ENCODE assay signal across 23 mouse cellular contexts in genomic region chr17:87620016-87620415, GRCm38 (mm10). TPM values are rescaled to one million over a fixed set of nuclear protein-coding genes. Genes with fewer than 3 reads are reported as not detected.
A peak's percentile ranks its signal among the peaks of the same experiment; 100 is the strongest.
DNase-seq lines count a peak whose midpoint lies in the region; ATAC-seq and TF ChIP-seq lines count a peak whose summit lies in the region.
"Had no signal": no experiment of that assay in that cellular context is flagged by ENCODE, and none has a peak within 500 bp of the region (broad histone marks: within the 10 kb centered on the region; RNA-seq: fewer than 3 reads in every experiment).

No protein-coding gene starts in this region.

- H3K27me3 ChIP-seq in testis, adult 2 months (ENCODE audit: control insufficient read depth, insufficient read depth, low read length), result no peaks in the 10 kb centered on the region
- H3K27me3 ChIP-seq in intestine, postnatal 0 days (replicated peaks; ENCODE audit: control insufficient read depth, insufficient read depth, low read length), result no peaks in the 10 kb centered on the region
- H3K27me3 ChIP-seq in hindbrain, embryonic 10.5 days (ENCODE audit: insufficient read depth, poor library complexity, severe bottlenecking), result no peaks in the 10 kb centered on the region
- H3K27me3 ChIP-seq: forebrain, embryonic 13.5 days; liver, embryonic 15.5 days; midbrain, embryonic 13.5 days; neural tube, embryonic 13.5 days; stomach, embryonic 15.5 days had no signal

- ATAC-seq in intestine, postnatal 0 days, result peak; percentile 50
- 0 out of 2 replicates have a peak, but pooled peaks have one; percentile 33 for ATAC-seq in megakaryocyte, adult 5-6 weeks (ENCODE audit: poor library complexity, severe bottlenecking)
- ATAC-seq: forebrain, embryonic 13.5 days; hindbrain, postnatal 0 days; midbrain, embryonic 13.5 days had no signal

- H3K36me3 ChIP-seq in testis, adult 2 months (ENCODE audit: control insufficient read depth, insufficient read depth, low read length), result no peaks in the 10 kb centered on the region
- no peaks in the 10 kb centered on the region for H3K36me3 ChIP-seq in intestine, postnatal 0 days (ENCODE audit: control insufficient read depth, insufficient read depth)
- H3K36me3 ChIP-seq in hindbrain, embryonic 10.5 days, result no peaks in the 10 kb centered on the region
- H3K36me3 ChIP-seq: limb, embryonic 10.5 days; liver, embryonic 15.5 days; midbrain, embryonic 13.5 days; neural tube, embryonic 13.5 days; stomach, embryonic 15.5 days had no signal

- no peak overlapping the region for H3K4me2 ChIP-seq in intestine, postnatal 0 days (replicated peaks; ENCODE audit: low read depth)
- H3K4me2 ChIP-seq: forebrain, embryonic 13.5 days; heart, embryonic 11.5 days; liver, embryonic 15.5 days; midbrain, embryonic 13.5 days; neural tube, embryonic 13.5 days; stomach, embryonic 15.5 days had no signal

- H3K4me1 ChIP-seq in testis, adult 2 months (ENCODE audit: control insufficient read depth, insufficient read depth, low read length), result peaks cover 4% of the 10 kb centered on the region
- no peaks in the 10 kb centered on the region; the same call in 1 of the 2 replicates for H3K4me1 ChIP-seq in intestine, postnatal 0 days (replicated peaks; ENCODE audit: control insufficient read depth, insufficient read depth, low read length)
- H3K4me1 ChIP-seq in hindbrain, embryonic 10.5 days (replicated peaks), result no peaks in the 10 kb centered on the region
- H3K4me1 ChIP-seq: forebrain, embryonic 13.5 days; limb, embryonic 10.5 days; liver, embryonic 15.5 days; midbrain, embryonic 13.5 days; neural tube, embryonic 13.5 days; stomach, embryonic 15.5 days had no signal

- peak overlapping the region; percentile 8 for H3K4me3 ChIP-seq in testis, adult 2 months (ENCODE audit: control insufficient read depth, low read depth, low read length)
- H3K4me3 ChIP-seq in intestine, postnatal 0 days (ENCODE audit: low read depth, low read length), result no peak overlapping the region
- H3K4me3 ChIP-seq in hindbrain, embryonic 10.5 days, result no peak overlapping the region
- H3K4me3 ChIP-seq: forebrain, embryonic 13.5 days; gastrocnemius, adult 2 months; left cerebral cortex, adult 2 months; limb, embryonic 10.5 days; liver, embryonic 15.5 days; midbrain, embryonic 13.5 days; neural tube, embryonic 13.5 days; stomach, embryonic 15.5 days had no signal

- 58% methylated on average over 7 of the region's 7 CpGs for WGBS in intestine, postnatal 0 days
- WGBS in hindbrain, embryonic 10.5 days, result 75% methylated on average over 7 of the region's 7 CpGs

- TF ChIP-seq CTCF in testis, adult 2 months (IDR thresholded peaks at IDR 0.05; ENCODE audit: control insufficient read depth, insufficient read depth, insufficient replicate concordance, low read depth, low read length), result no peak
- no peak for TF ChIP-seq CTCF in intestine, postnatal 0 days (IDR thresholded peaks at IDR 0.05; ENCODE audit: low read depth)

- TF ChIP-seq POLR2A in testis, adult 2 months (IDR thresholded peaks at IDR 0.05; ENCODE audit: control insufficient read depth, low read depth, low read length), result no peak

- no peaks in the 10 kb centered on the region for H3K9me3 ChIP-seq in intestine, postnatal 0 days (ENCODE audit: control insufficient read depth)
- no peaks in the 10 kb centered on the region for H3K9me3 ChIP-seq in hindbrain, embryonic 10.5 days
- H3K9me3 ChIP-seq: forebrain, embryonic 13.5 days; limb, embryonic 10.5 days; liver, embryonic 15.5 days; midbrain, embryonic 13.5 days; neural tube, embryonic 13.5 days; stomach, embryonic 15.5 days had no signal

- DNase-seq in testis, postnatal 14 days (ENCODE audit: low spot score), result no peak
- DNase-seq in urinary bladder, postnatal 36 days (ENCODE audit: low spot score in 2 of 2), result no peak
- no peak for DNase-seq in urinary bladder, postnatal 14 days (ENCODE audit: low spot score)
- no peak for DNase-seq in hindbrain, embryonic 10.5 days (ENCODE audit: low spot score)
- DNase-seq: adrenal gland, postnatal 25 days; cerebellum, adult 8-10 months; cerebellum, postnatal 36 days; gastrocnemius, adult 2 months; kidney, adult 2 months; liver had no signal

- no peak overlapping the region for H3K9ac ChIP-seq in intestine, postnatal 0 days (ENCODE audit: low read depth, low read length)
- H3K9ac ChIP-seq: forebrain, embryonic 13.5 days; liver, embryonic 15.5 days; midbrain, embryonic 13.5 days; neural tube, embryonic 13.5 days; stomach, embryonic 15.5 days had no signal

- no peak overlapping the region for H3K27ac ChIP-seq in testis, adult 2 months (ENCODE audit: control insufficient read depth, insufficient read depth, low read depth, low read length)
- peak overlapping the region; percentile 15 for H3K27ac ChIP-seq in intestine, postnatal 0 days (ENCODE audit: low read depth, low read length)
- H3K27ac ChIP-seq in hindbrain, embryonic 10.5 days, result no peak overlapping the region
- H3K27ac ChIP-seq: forebrain, embryonic 13.5 days; gastrocnemius, adult 2 months; hindbrain, postnatal 0 days; kidney, postnatal 0 days; left cerebral cortex, adult 2 months; limb, embryonic 10.5 days; liver, embryonic 15.5 days; midbrain, embryonic 13.5 days; neural tube, embryonic 13.5 days; stomach, embryonic 15.5 days had no signal

RNA-seq across cellular contexts. Expression of gene Epcam, which starts 15.8 kb away (rescaled TPM):
- polyA plus RNA-seq in testis, adult 2 months (2012; rRNA removed), result 17.8 and 20.2 TPM in 2 replicates
- 1,279 and 1,318 TPM in 2 replicates for polyA plus RNA-seq in intestine, postnatal 0 days (2015; fragmentation: Nextera tagmentation; extraction: Ambion mirVana)
- total RNA-seq in megakaryocyte, adult 5-6 weeks (2015), result 0.50 TPM in 1 of 2 replicates, not detected in the other
- total RNA-seq in megakaryocyte, adult 5-6 weeks (2017), result 1.1 TPM in 1 of 2 replicates, not detected in the other
- 20.9 and 48.1 TPM in 2 replicates for polyA plus RNA-seq in hindbrain, embryonic 10.5 days (2016; fragmentation: Nextera tagmentation; extraction: Ambion mirVana)
- total RNA-seq: adrenal gland, postnatal 25 days; gastrocnemius, adult 2 months had no signal

RNA-seq across cellular contexts. Expression of gene Msh2, which starts 52.1 kb away (rescaled TPM):
- polyA plus RNA-seq in testis, adult 2 months (2012; rRNA removed), result 3.0 and 4.0 TPM in 2 replicates
- 13.9 and 15.9 TPM in 2 replicates for polyA plus RNA-seq in intestine, postnatal 0 days (2015; fragmentation: Nextera tagmentation; extraction: Ambion mirVana)
- 13.4 and 15.6 TPM in 2 replicates for total RNA-seq in megakaryocyte, adult 5-6 weeks (2015)
- 30.6 and 31.6 TPM in 2 replicates for total RNA-seq in megakaryocyte, adult 5-6 weeks (2017)
- polyA plus RNA-seq in hindbrain, embryonic 10.5 days (2016; fragmentation: Nextera tagmentation; extraction: Ambion mirVana), result 102 and 124 TPM in 2 replicates

Comparison
In these comparisons a context has a peak if more than half of its experiments do, and no peak if none do; other contexts are left out.
1. RNA of gene Epcam, which starts 15.8 kb away (polyA plus RNA-seq): 1,279 to 1,318 TPM in intestine, postnatal 0 days; 20.9 to 48.1 TPM in hindbrain, embryonic 10.5 days and 17.8 to 20.2 TPM in testis, adult 2 months; every median in the first group is over 10 times any median in the second.